ENCODE assay signal across 8 mouse cellular contexts in the genomic region with DNA sequence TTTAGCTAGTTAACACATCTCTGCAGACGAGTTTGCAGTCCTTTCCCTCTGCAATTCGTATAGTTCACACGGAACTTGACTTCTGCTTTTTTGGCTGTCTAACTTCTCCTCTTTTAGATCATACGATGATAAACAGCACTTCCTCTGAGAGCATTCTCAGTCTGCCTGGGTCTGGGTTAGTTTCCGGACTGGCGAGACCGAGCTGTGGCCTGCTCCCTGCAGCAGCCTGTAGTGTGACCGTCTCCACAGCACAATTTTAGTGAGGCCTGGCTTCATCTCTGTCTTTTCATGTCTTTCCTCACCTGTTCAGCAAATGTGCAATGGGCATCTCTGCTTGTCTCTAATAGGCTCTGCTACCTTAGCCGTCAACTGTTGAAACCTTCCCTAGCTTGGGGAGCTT.
DNase-seq lines count a peak whose midpoint lies in the region; ATAC-seq and TF ChIP-seq lines count a peak whose summit lies in the region.

No protein-coding gene starts in this region.

- no peak for TF ChIP-seq CTCF in liver, adult 2 months (IDR thresholded peaks at IDR 0.05; ENCODE audit: low read depth, low read length)
- no peak for TF ChIP-seq CTCF in midbrain, postnatal 0 days (IDR thresholded peaks at IDR 0.05)

- peak overlapping the region; percentile 57; the same call in 1 of the 2 replicates for H3K27ac ChIP-seq in liver, adult 2 months (replicated peaks; ENCODE audit: insufficient read depth, low read depth, low read length)
- H3K27ac ChIP-seq in forebrain, embryonic 15.5 days (replicated peaks) = no peak overlapping the region
- no peak overlapping the region for H3K27ac ChIP-seq in midbrain, postnatal 0 days (ENCODE audit: low read depth, low read length)

- no peaks in the 10 kb centered on the region for H3K27me3 ChIP-seq in liver, adult 2 months (ENCODE audit: control insufficient read depth, insufficient read depth, low read length)
- no peaks in the 10 kb centered on the region for H3K27me3 ChIP-seq in forebrain, embryonic 15.5 days
- H3K27me3 ChIP-seq in midbrain, postnatal 0 days (ENCODE audit: insufficient read depth, low read length) = no peaks in the 10 kb centered on the region

- no peak overlapping the region for H3K4me2 ChIP-seq in forebrain, embryonic 15.5 days (replicated peaks)
- no peak overlapping the region for H3K4me2 ChIP-seq in midbrain, postnatal 0 days (ENCODE audit: low read depth, low read length, poor library complexity, severe bottlenecking)

- no peaks in the 10 kb centered on the region for H3K79me2 ChIP-seq in liver, adult 2 months (ENCODE audit: control insufficient read depth, insufficient read depth, low read length)

- H3K4me1 ChIP-seq in liver, adult 2 months (ENCODE audit: control insufficient read depth, insufficient read depth, low read length) = no peaks in the 10 kb centered on the region
- peaks cover 7% of the 10 kb centered on the region; the same call in 1 of the 2 replicates for H3K4me1 ChIP-seq in forebrain, embryonic 15.5 days
- 0 out of 2 replicates have a peak, but pooled peaks cover 3% of the 10 kb centered on the region for H3K4me1 ChIP-seq in midbrain, postnatal 0 days (ENCODE audit: insufficient read depth, low read length)

- no peak for ATAC-seq in forebrain, embryonic 15.5 days (replicated peaks)
- no peak for ATAC-seq in midbrain, postnatal 0 days (ENCODE audit: low FRiP score)

- no peak for TF ChIP-seq POLR2A in liver, adult 2 months (IDR thresholded peaks at IDR 0.05; ENCODE audit: extremely low read depth, insufficient read depth, low read length)

- DNase-seq in adrenal gland, postnatal 10 days = peak; percentile 20
- DNase-seq in adrenal gland, postnatal 25 days = no peak
- peak; percentile 46 for DNase-seq in T-cell, adult 2 months (ENCODE audit: low spot score)
- DNase-seq in liver, adult 2 months (ENCODE audit: extremely low read depth, low read depth, low spot score) = peak; percentile 44
- peak; percentile 34 for DNase-seq in skeletal muscle tissue, adult 2 months (ENCODE audit: low read depth, low spot score)
- no peak for DNase-seq in cerebellum, postnatal 4 days (ENCODE audit: low spot score in 2 of 2)
- DNase-seq in midbrain, postnatal 0 days (ENCODE audit: low spot score) = no peak

- H3K9me3 ChIP-seq in forebrain, embryonic 15.5 days = no peaks in the 10 kb centered on the region
- no peaks in the 10 kb centered on the region for H3K9me3 ChIP-seq in midbrain, postnatal 0 days (ENCODE audit: low read length)

- 82% methylated on average over 9 of the region's 9 CpGs for WGBS in liver, adult 2 months
- WGBS in forebrain, embryonic 15.5 days = 89% methylated on average over 9 of the region's 9 CpGs
- 93% methylated on average over 9 of the region's 9 CpGs for WGBS in midbrain, postnatal 0 days

- H3K9ac ChIP-seq in liver, adult 2 months (ENCODE audit: low read depth, low read length) = no peak overlapping the region
- no peak overlapping the region for H3K9ac ChIP-seq in forebrain, embryonic 15.5 days (replicated peaks)
- H3K9ac ChIP-seq in midbrain, postnatal 0 days (replicated peaks; ENCODE audit: low read length, poor library complexity, severe bottlenecking) = no peak overlapping the region

- H3K4me3 ChIP-seq in liver, adult 2 months (ENCODE audit: insufficient read depth, low read depth, low read length) = no peak overlapping the region
- no peak overlapping the region for H3K4me3 ChIP-seq in forebrain, embryonic 15.5 days
- no peak overlapping the region for H3K4me3 ChIP-seq in midbrain, postnatal 0 days (ENCODE audit: low read depth, low read length)

- no peaks in the 10 kb centered on the region for H3K36me3 ChIP-seq in liver, adult 2 months (ENCODE audit: control insufficient read depth, insufficient read depth, low read length)
- no peaks in the 10 kb centered on the region for H3K36me3 ChIP-seq in forebrain, embryonic 15.5 days
- no peaks in the 10 kb centered on the region for H3K36me3 ChIP-seq in midbrain, postnatal 0 days (ENCODE audit: insufficient read depth, low read length)

Comparison
In these comparisons a context has a peak if more than half of its experiments do, and no peak if none do; other contexts are left out.
1. DNase-seq: peak in adrenal gland, postnatal 10 days (single experiment), T-cell, adult 2 months (single experiment), liver, adult 2 months (single experiment) and skeletal muscle tissue, adult 2 months (single experiment); none in adrenal gland, postnatal 25 days (single experiment), cerebellum, postnatal 4 days (0 of 2) and midbrain, postnatal 0 days (single experiment).